Mouse (Mus musculus) adrenal gland, adult (tissue): Measurements from ENCODE around the gene Crk.

Source experiments
- DNase-seq, 2 experiments: peaks; one replicate each; pipeline ENCODE4 v3.0.0; 2022 to 2023; ENCODE audit warnings: low spot score in 1 of 2; ENCODE audit not compliant: inconsistent age in 2 of 2

Gene Crk

GRCm38 (mm10) chr11:75737806-75738476, 58.9 kb downstream of the Crk start:
- no peak for DNase-seq

GRCm38 (mm10) chr11:75738477-75738821, 59.4 kb downstream of the Crk start:
- no peak for DNase-seq

- DNase-seq, result peak in 1 of 2 experiments; percentile 49
These were observed 61.1 kb downstream of the Crk start for GRCm38 (mm10) chr11:75740204-75740603.

- no peak for DNase-seq
These were observed 62.6 kb downstream of the Crk start for GRCm38 (mm10) chr11:75741615-75742014.

GRCm38 (mm10) chr11:75744761-75745160, 65.7 kb downstream of the Crk start:
- peak in 1 of 2 experiments; percentile 26 for DNase-seq

GRCm38 (mm10) chr11:75750537-75750936, 71.5 kb downstream of the Crk start:
- peak in 1 of 2 experiments; percentile 61 for DNase-seq

GRCm38 (mm10) chr11:75751082-75751481, 72.0 kb downstream of the Crk start:
- DNase-seq, result no peak
